Mouse (Mus musculus) fibroblast of lung, adult 2 months (primary cell): Measurements from ENCODE around the gene Krt12.

ENCODE experiments used
- DNase-seq: peaks from one replicate; pipeline ENCODE4 v3.0.0-alpha.2; 2011; ENCODE audit warnings: low read depth

The Krt12 gene

GRCm38 (mm10) chr11:99422159-99422558 lies at the start of gene Krt12:
Gene Krt12 (minus strand): TSS chr11:99422259.
- no peak for DNase-seq

- no peak for DNase-seq
Measured at GRCm38 (mm10) chr11:99469228-99469627, 47.2 kb upstream of the Krt12 start.

- DNase-seq, result no peak
Measured at GRCm38 (mm10) chr11:99468566-99468965, 46.5 kb upstream of the Krt12 start.

GRCm38 (mm10) chr11:99466316-99466715 lies 44.3 kb upstream of the Krt12 start:
- DNase-seq, result no peak

GRCm38 (mm10) chr11:99464836-99465235 lies 42.8 kb upstream of the Krt12 start:
- peak; percentile 72 for DNase-seq

GRCm38 (mm10) chr11:99463155-99463554 lies 41.1 kb upstream of the Krt12 start:
- DNase-seq, result peak; percentile 34

- no peak for DNase-seq
Measured at GRCm38 (mm10) chr11:99461736-99462135, 39.7 kb upstream of the Krt12 start.

GRCm38 (mm10) chr11:99458887-99459286 lies 36.8 kb upstream of the Krt12 start:
- DNase-seq, result no peak

GRCm38 (mm10) chr11:99454759-99455158 lies 32.7 kb upstream of the Krt12 start:
- no peak for DNase-seq

GRCm38 (mm10) chr11:99454044-99454443 lies 32.0 kb upstream of the Krt12 start:
- no peak for DNase-seq

- DNase-seq, result no peak
Measured at GRCm38 (mm10) chr11:99448769-99449168, 26.7 kb upstream of the Krt12 start.

- no peak for DNase-seq
Measured at GRCm38 (mm10) chr11:99441220-99441619, 19.2 kb upstream of the Krt12 start.

GRCm38 (mm10) chr11:99439465-99439864 lies 17.4 kb upstream of the Krt12 start:
- no peak for DNase-seq

- no peak for DNase-seq
Measured at GRCm38 (mm10) chr11:99437972-99438371, 15.9 kb upstream of the Krt12 start, which contains the start of gene Krt20. Gene Krt20 (minus strand): TSS chr11:99438150.

- DNase-seq, result no peak
Measured at GRCm38 (mm10) chr11:99436625-99437024, 14.6 kb upstream of the Krt12 start.

GRCm38 (mm10) chr11:99430670-99431069 lies 8.6 kb upstream of the Krt12 start:
- DNase-seq, result no peak

GRCm38 (mm10) chr11:99420586-99420985 lies 1.5 kb downstream of the Krt12 start:
- no peak for DNase-seq

GRCm38 (mm10) chr11:99417819-99418218 lies 4.2 kb downstream of the Krt12 start:
- no peak for DNase-seq

GRCm38 (mm10) chr11:99416902-99417301 lies 5.2 kb downstream of the Krt12 start:
- DNase-seq, result no peak

GRCm38 (mm10) chr11:99414463-99415147 lies 7.5 kb downstream of the Krt12 start:
- DNase-seq, result no peak

- DNase-seq, result no peak
Measured at GRCm38 (mm10) chr11:99413247-99413646, 8.8 kb downstream of the Krt12 start.

- peak; percentile 70 for DNase-seq
Measured at GRCm38 (mm10) chr11:99406186-99406585, 15.9 kb downstream of the Krt12 start.

GRCm38 (mm10) chr11:99399956-99400549 lies 22.0 kb downstream of the Krt12 start:
- DNase-seq, result no peak

GRCm38 (mm10) chr11:99398832-99399231 lies 23.2 kb downstream of the Krt12 start:
- no peak for DNase-seq
